Comparison of ENCODE assay signal across 10 mouse cellular contexts in genomic region chr10:42897632-42898031, GRCm38 (mm10). TPM values are rescaled to one million over a fixed set of nuclear protein-coding genes. Genes with fewer than 3 reads are reported as not detected.
A peak's percentile ranks its signal among the peaks of the same experiment; 100 is the strongest.
DNase-seq lines count a peak whose midpoint lies in the region; ATAC-seq and TF ChIP-seq lines count a peak whose summit lies in the region.
"Had no signal": no experiment of that assay in that cellular context is flagged by ENCODE, and none has a peak within 500 bp of the region (broad histone marks: within the 10 kb centered on the region; RNA-seq: fewer than 3 reads in every experiment).

No protein-coding gene starts in this region.

- H3K9me3 ChIP-seq in heart, postnatal 0 days (replicated peaks; ENCODE audit: control insufficient read depth, low read length) = no peaks in the 10 kb centered on the region
- H3K9me3 ChIP-seq in heart, embryonic 10.5 days = no peaks in the 10 kb centered on the region
- no peaks in the 10 kb centered on the region for H3K9me3 ChIP-seq in megakaryocyte, embryonic 14.5 days
- H3K9me3 ChIP-seq: hindbrain, embryonic 15.5 days; limb, embryonic 10.5 days had no signal

- H3K27me3 ChIP-seq in heart, postnatal 0 days (ENCODE audit: control insufficient read depth, insufficient read depth, low read length) = no peaks in the 10 kb centered on the region
- H3K27me3 ChIP-seq in heart, embryonic 10.5 days (ENCODE audit: insufficient read depth, poor library complexity, severe bottlenecking) = no peaks in the 10 kb centered on the region
- H3K27me3 ChIP-seq in megakaryocyte, embryonic 14.5 days (replicated peaks) = peaks cover 52% of the 10 kb centered on the region
- no peaks in the 10 kb centered on the region for H3K27me3 ChIP-seq in thymus, adult 2 months (ENCODE audit: control insufficient read depth, insufficient read depth, low read length)
- H3K27me3 ChIP-seq: hindbrain, embryonic 15.5 days had no signal

- ATAC-seq in heart, postnatal 0 days (ENCODE audit: insufficient read depth, low read depth) = no peak
- no peak for ATAC-seq in erythroid progenitor cell, adult 5-6 weeks (replicated peaks; ENCODE audit: low FRiP score, poor library complexity, severe bottlenecking)

- no peak overlapping the region for H3K4me2 ChIP-seq in heart, postnatal 0 days (ENCODE audit: low read depth, low read length)
- H3K4me2 ChIP-seq: hindbrain, embryonic 15.5 days had no signal

- no peak for TF ChIP-seq EP300 in heart, postnatal 0 days (IDR thresholded peaks at IDR 0.05; ENCODE audit: low read depth)

- no peak for DNase-seq in heart, postnatal 0 days (ENCODE audit: low spot score)
- DNase-seq in heart, embryonic 10.5 days (ENCODE audit: low spot score) = no peak
- peak; percentile 79 for DNase-seq in thymus, adult 2 months
- DNase-seq in yolk sac, embryonic 10.5 days (ENCODE audit: low spot score) = no peak
- no peak for DNase-seq in urinary bladder, adult 2 months (ENCODE audit: low spot score)

- no peak overlapping the region for H3K9ac ChIP-seq in heart, postnatal 0 days (replicated peaks; ENCODE audit: low read depth, low read length)
- H3K9ac ChIP-seq: hindbrain, embryonic 15.5 days had no signal

- 66% methylated on average over 5 of the region's 5 CpGs for WGBS in heart, postnatal 0 days
- 74% methylated on average over 5 of the region's 5 CpGs for WGBS in heart, embryonic 10.5 days
- WGBS in bone marrow, adult 2 months = 6% methylated on average over 5 of the region's 5 CpGs
- 4% methylated on average over 5 of the region's 5 CpGs for WGBS in thymus, adult 2 months

- no peak for TF ChIP-seq POLR2A in bone marrow, adult 2 months (IDR thresholded peaks at IDR 0.05; ENCODE audit: borderline replicate concordance, control insufficient read depth, low read depth, low read length)
- peak; percentile 55 for TF ChIP-seq POLR2A in thymus, adult 2 months (IDR thresholded peaks at IDR 0.05; ENCODE audit: control insufficient read depth, extremely low read depth, insufficient read depth, low read length, poor library complexity)

- no peaks in the 10 kb centered on the region for H3K36me3 ChIP-seq in heart, postnatal 0 days (replicated peaks; ENCODE audit: control insufficient read depth, insufficient read depth, low read length)
- no peaks in the 10 kb centered on the region for H3K36me3 ChIP-seq in heart, embryonic 10.5 days
- no peaks in the 10 kb centered on the region for H3K36me3 ChIP-seq in megakaryocyte, embryonic 14.5 days (replicated peaks; ENCODE audit: low read length)
- no peaks in the 10 kb centered on the region for H3K36me3 ChIP-seq in thymus, adult 2 months (ENCODE audit: control insufficient read depth, insufficient read depth, low read length)
- H3K36me3 ChIP-seq: hindbrain, embryonic 15.5 days; limb, embryonic 10.5 days had no signal

- no peak for TF ChIP-seq CTCF in heart, postnatal 0 days (IDR thresholded peaks at IDR 0.05; ENCODE audit: low read depth)
- no peak for TF ChIP-seq CTCF in bone marrow, adult 2 months (IDR thresholded peaks at IDR 0.05; ENCODE audit: control insufficient read depth, insufficient read depth, low read length)
- no peak for TF ChIP-seq CTCF in thymus, adult 2 months (IDR thresholded peaks at IDR 0.05; ENCODE audit: borderline replicate concordance, control insufficient read depth, extremely low read depth, insufficient read depth, low read length, poor library complexity)

- peak overlapping the region; percentile 3; the same call in 1 of the 2 replicates for H3K27ac ChIP-seq in heart, postnatal 0 days (ENCODE audit: low read depth)
- no peak overlapping the region for H3K27ac ChIP-seq in heart, embryonic 10.5 days
- peak overlapping the region; percentile 83 for H3K27ac ChIP-seq in bone marrow, adult 2 months (ENCODE audit: control insufficient read depth, insufficient read depth, low read depth, low read length, poor library complexity)
- H3K27ac ChIP-seq in thymus, adult 2 months (ENCODE audit: control insufficient read depth, insufficient read depth, low read length) = peak overlapping the region; percentile 96
- H3K27ac ChIP-seq: hindbrain, embryonic 15.5 days; limb, embryonic 10.5 days had no signal

- H3K4me1 ChIP-seq in heart, postnatal 0 days (ENCODE audit: control insufficient read depth, insufficient read depth) = peaks cover 15% of the 10 kb centered on the region
- peaks cover 16% of the 10 kb centered on the region for H3K4me1 ChIP-seq in heart, embryonic 10.5 days
- peaks cover 14% of the 10 kb centered on the region for H3K4me1 ChIP-seq in bone marrow, adult 2 months (ENCODE audit: control insufficient read depth, insufficient read depth, low read length)
- H3K4me1 ChIP-seq in megakaryocyte, embryonic 14.5 days = peaks cover 18% of the 10 kb centered on the region
- peaks cover 60% of the 10 kb centered on the region for H3K4me1 ChIP-seq in thymus, adult 2 months (replicated peaks; ENCODE audit: control insufficient read depth, insufficient read depth, low read length)
- H3K4me1 ChIP-seq: hindbrain, embryonic 15.5 days; limb, embryonic 10.5 days had no signal

- no peak overlapping the region for H3K4me3 ChIP-seq in heart, postnatal 0 days (ENCODE audit: low read depth, low read length)
- no peak overlapping the region for H3K4me3 ChIP-seq in heart, embryonic 10.5 days
- no peak overlapping the region for H3K4me3 ChIP-seq in bone marrow, adult 2 months (replicated peaks; ENCODE audit: control insufficient read depth, low read depth, low read length)
- peak overlapping the region; percentile 56 for H3K4me3 ChIP-seq in megakaryocyte, embryonic 14.5 days (replicated peaks)
- no peak overlapping the region; the same call in 1 of the 2 replicates for H3K4me3 ChIP-seq in thymus, adult 2 months (ENCODE audit: control insufficient read depth, insufficient read depth, low read length)
- H3K4me3 ChIP-seq: hindbrain, embryonic 15.5 days; limb, embryonic 10.5 days had no signal

RNA-seq across cellular contexts. Expression of gene Scml4, which starts 37.5 kb away (rescaled TPM):
- 0.19 and 4.9 TPM in 2 replicates for total RNA-seq in heart, postnatal 0 days (2014; rRNA removed; ENCODE audit: low replicate concordance)
- 1.1 and 1.2 TPM in 2 replicates for polyA plus RNA-seq in heart, postnatal 0 days (2015; fragmentation: Nextera tagmentation; extraction: Ambion mirVana)
- 0.79 and 1.0 TPM in 2 replicates for polyA plus RNA-seq in heart, embryonic 10.5 days (2016; fragmentation: Nextera tagmentation; extraction: Ambion mirVana)
- 2.4 and 3.7 TPM in 2 replicates for polyA plus RNA-seq in bone marrow, adult 2 months (2011; ENCODE audit: insufficient read depth, insufficient read length, low replicate concordance, missing spikeins)
- polyA plus RNA-seq in megakaryocyte, embryonic 14.5 days (2012; ENCODE audit: insufficient read depth, low replicate concordance) = not detected in 2 replicates
- 32.9 and 42.5 TPM in 2 replicates for polyA plus RNA-seq in thymus, adult 2 months (2012; rRNA removed)
- total RNA-seq in erythroid progenitor cell, adult 5-6 weeks (2015; ENCODE audit: low replicate concordance) = 2.5 TPM in 1 of 2 replicates, not detected in the other
- 1.1 and 2.7 TPM in 2 replicates for total RNA-seq in erythroid progenitor cell, adult 5-6 weeks (2017; ENCODE audit: low replicate concordance)
- polyA plus RNA-seq in urinary bladder, adult 2 months (2012; rRNA removed) = 0.73 and 1.1 TPM in 2 replicates
